Mouse (Mus musculus) midbrain, embryonic 13.5 days (tissue): Measurements from ENCODE around the gene Rhebl1. TPM values are rescaled to one million over a fixed set of nuclear protein-coding genes. Genes with fewer than 3 reads are reported as not detected.

Source experiments
- ATAC-seq: fragments of 200-750 bp; cut with Nextera tagmentation; 2 replicates; pipeline ENCODE4 v1.8.0; 2017; ENCODE audit warnings: mild to moderate bottlenecking, moderate TSS enrichment, moderate library complexity
- H3K27ac ChIP-seq: fragments of 300-500 bp; sonication (generic); 2 replicates; pipeline ENCODE4 v1.5.1; 2015; ENCODE audit warnings: inconsistent platforms, mild to moderate bottlenecking, moderate library complexity
- H3K27me3 ChIP-seq: fragments of 300-500 bp; sonication (generic); 2 replicates; pipeline ENCODE4 v1.6.1; 2015; ENCODE audit warnings: mild to moderate bottlenecking, inconsistent platforms
- H3K36me3 ChIP-seq: fragments of 300-500 bp; sonication (generic); 2 replicates; pipeline ENCODE4 v1.6.1; 2015; ENCODE audit warnings: mild to moderate bottlenecking, inconsistent platforms
- H3K4me1 ChIP-seq: fragments of 300-500 bp; sonication (generic); replicated peaks from 2 replicates; pipeline ENCODE4 v1.6.1; 2015; ENCODE audit warnings: inconsistent platforms
- H3K4me2 ChIP-seq: fragments of 300-500 bp; sonication (generic); replicated peaks from 2 replicates; pipeline ENCODE4 v1.6.1; 2015; ENCODE audit warnings: moderate library complexity, mild to moderate bottlenecking, inconsistent platforms
- H3K4me3 ChIP-seq: fragments of 300-500 bp; sonication (generic); replicated peaks from 2 replicates; pipeline ENCODE4 v1.5.1; 2015; ENCODE audit warnings: mild to moderate bottlenecking, inconsistent platforms
- H3K9ac ChIP-seq: fragments of 300-500 bp; sonication (generic); replicated peaks from 2 replicates; pipeline ENCODE4 v1.6.1; 2015; ENCODE audit warnings: mild to moderate bottlenecking, inconsistent platforms
- H3K9me3 ChIP-seq: fragments of 300-500 bp; sonication (generic); 2 replicates; pipeline ENCODE4 v1.6.1; 2016; ENCODE audit warnings: mild to moderate bottlenecking, inconsistent platforms
- WGBS: fragments of 180-500 bp; shearing (Covaris S2); methylation state at CpG from one replicate; pipeline ENCODE4 v1.1.7; 2015; 5-methylcytosine and 5-hydroxymethylcytosine counted together
- polyA plus RNA-seq: library from polyadenylated mRNA; unstranded; fragments of >200 nt; fragmentation: Nextera tagmentation; extraction: Ambion mirVana; gene quantifications from 2 replicates; pipeline ENCODE4 v1.2.1, GENCODE M21; 2015

Gene Rhebl1
- polyA plus RNA-seq, 1 experiment from 2014 or later: 33.9 TPM

DNA sequence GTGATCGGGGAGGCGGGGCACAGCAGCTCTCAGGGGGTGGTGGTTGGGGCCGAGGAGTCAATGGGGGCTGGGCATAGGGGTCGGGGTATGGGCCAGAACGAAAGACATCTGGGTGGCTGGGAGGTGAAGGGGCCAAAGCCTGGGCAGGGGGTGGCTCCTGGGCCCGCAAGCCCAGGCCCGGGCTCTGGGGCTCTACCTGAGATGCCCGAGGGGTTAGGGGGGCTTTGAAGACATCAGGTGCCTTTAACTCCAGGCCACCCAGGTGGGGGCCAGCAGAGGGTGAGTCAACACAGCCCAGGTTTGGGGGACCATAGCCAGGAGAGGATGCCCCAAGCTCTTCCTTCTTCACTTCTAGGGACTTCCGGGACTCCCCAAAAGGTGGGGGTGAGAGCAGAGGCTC lies 41.6 kb downstream of the Rhebl1 start:
- Histone ChIP-seq H3K27me3 (no peaks in the 10 kb centered on the region), H3K4me1 (no peaks in the 10 kb centered on the region), H3K9me3 (no peaks in the 10 kb centered on the region), H3K9ac (no peak overlapping the region), H3K36me3 (peaks cover 100% of the 10 kb centered on the region), H3K27ac (no peak overlapping the region), H3K4me2 (no peak overlapping the region), H3K4me3 (no peak overlapping the region)
- 91% methylated on average over 9 of the region's 9 CpGs for WGBS
- ATAC-seq: peak; percentile 60; the same call in 1 of the 2 replicates

GRCm38 (mm10) chr15:98852071-98852470 lies 42.3 kb downstream of the Rhebl1 start:
- Histone ChIP-seq H3K4me3 (no peak overlapping the region), H3K27me3 (no peaks in the 10 kb centered on the region), H3K36me3 (peaks cover 100% of the 10 kb centered on the region), H3K27ac (no peak overlapping the region), H3K9me3 (no peaks in the 10 kb centered on the region), H3K4me2 (no peak overlapping the region), H3K4me1 (no peaks in the 10 kb centered on the region), H3K9ac (no peak overlapping the region)
- WGBS: 97% methylated on average over 9 of the region's 9 CpGs
- ATAC-seq: 0 out of 2 replicates have a peak, but pooled peaks have one; percentile 25

GRCm38 (mm10) chr15:98851229-98851818 lies 43.0 kb downstream of the Rhebl1 start:
- H3K27ac ChIP-seq: no peak overlapping the region
- no peak overlapping the region for H3K4me2 ChIP-seq
- no peaks in the 10 kb centered on the region for H3K4me1 ChIP-seq
- H3K4me3 ChIP-seq: no peak overlapping the region
- WGBS: 92% methylated on average over 21 of the region's 21 CpGs
- H3K9me3 ChIP-seq: no peaks in the 10 kb centered on the region
- no peaks in the 10 kb centered on the region for H3K27me3 ChIP-seq
- ATAC-seq: no peak
- H3K36me3 ChIP-seq: peaks cover 100% of the 10 kb centered on the region
- H3K9ac ChIP-seq: no peak overlapping the region

DNA sequence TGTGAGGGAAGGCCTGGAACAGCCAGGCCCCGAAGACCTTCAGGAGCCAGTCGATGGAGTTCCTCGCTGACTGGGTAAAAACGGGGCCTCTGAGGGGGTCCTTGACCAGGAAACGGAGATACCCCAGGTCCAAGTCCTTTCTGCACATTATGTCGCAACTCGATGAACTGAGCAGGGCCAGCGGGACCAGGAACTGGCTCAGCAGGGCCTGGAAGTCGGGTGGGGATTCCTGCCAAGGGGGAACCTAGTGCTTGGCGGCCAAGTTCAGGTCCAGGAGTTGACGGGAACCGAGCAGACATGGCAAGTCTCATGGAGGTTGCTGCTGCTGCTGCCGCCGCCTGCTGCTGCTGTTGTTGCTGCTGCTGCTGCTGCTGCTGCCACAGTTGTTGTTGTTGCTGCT lies 43.7 kb downstream of the Rhebl1 start:
- Histone ChIP-seq H3K27ac (no peak overlapping the region), H3K4me2 (no peak overlapping the region), H3K27me3 (no peaks in the 10 kb centered on the region), H3K4me3 (no peak overlapping the region), H3K4me1 (no peaks in the 10 kb centered on the region), H3K9ac (no peak overlapping the region), H3K36me3 (peaks cover 100% of the 10 kb centered on the region), H3K9me3 (no peaks in the 10 kb centered on the region)
- 93% methylated on average over 14 of the region's 14 CpGs for WGBS
- no peak for ATAC-seq

GRCm38 (mm10) chr15:98849956-98850600 lies 44.3 kb downstream of the Rhebl1 start:
- H3K9me3 ChIP-seq: no peaks in the 10 kb centered on the region
- H3K27me3 ChIP-seq: no peaks in the 10 kb centered on the region
- H3K36me3 ChIP-seq: peaks cover 100% of the 10 kb centered on the region
- H3K9ac ChIP-seq: 0 out of 2 replicates have a peak overlapping the region, but pooled peaks have one; percentile 20
- WGBS: 94% methylated on average over 16 of the region's 16 CpGs
- no peak overlapping the region for H3K4me3 ChIP-seq
- H3K4me2 ChIP-seq: no peak overlapping the region
- no peaks in the 10 kb centered on the region for H3K4me1 ChIP-seq
- H3K27ac ChIP-seq: no peak overlapping the region
- no peak for ATAC-seq

GRCm38 (mm10) chr15:98849165-98849564 lies 45.2 kb downstream of the Rhebl1 start:
- Histone ChIP-seq H3K4me3 (no peak overlapping the region), H3K4me2 (no peak overlapping the region), H3K9me3 (no peaks in the 10 kb centered on the region), H3K9ac (no peak overlapping the region), H3K36me3 (peaks cover 100% of the 10 kb centered on the region), H3K27me3 (no peaks in the 10 kb centered on the region), H3K4me1 (no peaks in the 10 kb centered on the region), H3K27ac (no peak overlapping the region)
- ATAC-seq: no peak
- WGBS: 97% methylated on average over 11 of the region's 11 CpGs

GRCm38 (mm10) chr15:98846140-98846539 lies 48.2 kb downstream of the Rhebl1 start:
- WGBS: 89% methylated on average over 8 of the region's 8 CpGs
- H3K4me1 ChIP-seq: no peaks in the 10 kb centered on the region
- no peak overlapping the region for H3K27ac ChIP-seq
- peaks cover 100% of the 10 kb centered on the region for H3K36me3 ChIP-seq
- H3K4me3 ChIP-seq: no peak overlapping the region
- ATAC-seq: no peak
- H3K9ac ChIP-seq: no peak overlapping the region
- H3K9me3 ChIP-seq: no peaks in the 10 kb centered on the region
- no peaks in the 10 kb centered on the region for H3K27me3 ChIP-seq
- no peak overlapping the region for H3K4me2 ChIP-seq

- Histone ChIP-seq H3K36me3 (peaks cover 100% of the 10 kb centered on the region), H3K27me3 (no peaks in the 10 kb centered on the region), H3K27ac (no peak overlapping the region), H3K4me1 (no peaks in the 10 kb centered on the region), H3K4me3 (no peak overlapping the region), H3K9me3 (no peaks in the 10 kb centered on the region), H3K4me2 (no peak overlapping the region), H3K9ac (no peak overlapping the region)
- no peak for ATAC-seq
- 100% methylated on average over 2 of the region's 2 CpGs for WGBS
Measured at GRCm38 (mm10) chr15:98845149-98845548, 49.2 kb downstream of the Rhebl1 start.

DNA sequence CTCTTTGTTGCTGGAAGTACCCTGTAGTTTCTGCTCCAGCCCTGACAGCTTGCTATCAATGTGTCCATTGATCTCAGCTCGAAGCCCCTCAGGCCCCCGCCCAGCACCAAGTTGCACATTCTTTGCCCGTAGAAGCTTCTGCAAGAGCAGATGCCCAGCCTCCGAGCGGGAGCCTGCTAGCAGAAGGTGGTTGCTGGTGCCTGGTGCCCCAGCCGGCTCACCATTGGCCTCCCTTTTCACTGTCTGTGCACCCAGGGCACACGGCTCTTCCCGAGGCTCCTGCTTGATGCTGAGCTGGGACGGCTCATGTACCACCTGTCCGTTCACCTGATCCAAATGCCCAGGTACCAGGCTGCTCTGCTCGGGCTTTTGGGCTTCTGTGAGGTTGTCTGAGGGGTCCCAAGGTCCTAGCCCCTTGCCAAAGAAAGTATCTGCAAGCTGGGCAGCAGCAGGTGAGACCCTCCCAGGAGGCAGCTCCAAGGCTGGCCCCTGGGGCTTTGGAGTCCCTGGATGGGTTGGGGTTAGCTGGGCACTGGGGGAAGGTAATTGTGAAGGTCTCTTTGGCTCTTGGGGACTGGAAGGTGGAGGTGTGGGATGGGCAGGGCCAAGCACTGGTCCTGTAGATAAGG lies 50.6 kb downstream of the Rhebl1 start:
- 0 out of 2 replicates have a peak, but pooled peaks have one; percentile 20 for ATAC-seq

DNA sequence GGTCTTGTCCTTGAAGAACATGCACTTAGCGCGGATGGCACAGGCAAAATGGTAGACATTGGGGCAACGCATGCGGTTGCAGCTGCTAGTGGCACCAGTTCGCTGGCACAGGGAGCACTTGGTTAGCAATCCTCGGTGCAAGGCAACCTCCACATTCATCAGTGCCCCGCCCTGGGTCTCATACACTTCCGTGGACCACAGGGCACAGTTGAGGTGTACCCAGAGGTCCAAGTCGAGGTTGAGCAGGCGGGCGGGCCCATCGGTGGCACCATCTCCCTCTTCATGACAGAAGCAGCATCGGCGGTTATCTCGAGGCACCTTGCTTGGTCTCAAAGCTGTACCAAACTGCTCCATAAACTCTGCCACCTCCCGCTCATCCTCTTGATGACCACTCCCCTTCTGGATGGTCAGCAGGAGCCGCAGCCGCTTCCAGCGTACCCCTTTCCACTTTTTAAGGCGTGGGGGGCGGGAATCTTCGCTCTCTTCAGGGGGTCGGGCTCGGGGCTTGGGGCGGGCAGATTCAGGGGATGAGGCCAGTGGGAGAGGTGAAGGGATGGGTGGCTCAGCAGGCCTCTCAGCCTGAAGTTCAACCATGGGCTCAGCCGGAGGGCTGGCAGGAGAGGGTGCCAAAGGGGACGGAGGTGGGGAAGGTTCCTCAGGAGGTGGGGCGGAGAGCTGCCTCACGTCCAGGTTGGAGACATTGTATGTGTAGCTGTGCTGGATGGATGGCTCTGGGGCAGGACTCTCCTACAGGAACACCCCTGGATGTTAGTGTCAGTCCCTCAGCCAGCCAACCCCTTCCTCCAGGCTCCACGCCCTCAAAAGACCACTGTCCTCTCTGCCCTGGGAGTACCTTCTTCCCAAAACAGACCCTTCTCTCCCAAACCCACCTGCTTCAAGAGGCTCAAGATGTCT lies 54.4 kb downstream of the Rhebl1 start:
- ATAC-seq: no peak
- Histone ChIP-seq H3K9ac (no peak overlapping the region), H3K27me3 (no peaks in the 10 kb centered on the region), H3K27ac (no peak overlapping the region), H3K4me2 (no peak overlapping the region), H3K4me3 (no peak overlapping the region), H3K36me3 (peaks cover 100% of the 10 kb centered on the region), H3K9me3 (no peaks in the 10 kb centered on the region), H3K4me1 (no peaks in the 10 kb centered on the region)
- WGBS: 94% methylated on average over 30 of the region's 30 CpGs

More for the DNA sequence above, 50.6 kb downstream of the Rhebl1 start:
- H3K27me3 ChIP-seq: no peaks in the 10 kb centered on the region
- 95% methylated on average over 11 of the region's 11 CpGs for WGBS
- H3K27ac ChIP-seq: no peak overlapping the region
- no peak overlapping the region for H3K9ac ChIP-seq
- no peaks in the 10 kb centered on the region for H3K4me1 ChIP-seq
- peaks cover 100% of the 10 kb centered on the region for H3K36me3 ChIP-seq
- H3K4me2 ChIP-seq: no peak overlapping the region
- H3K9me3 ChIP-seq: no peaks in the 10 kb centered on the region
- no peak overlapping the region for H3K4me3 ChIP-seq

DNA sequence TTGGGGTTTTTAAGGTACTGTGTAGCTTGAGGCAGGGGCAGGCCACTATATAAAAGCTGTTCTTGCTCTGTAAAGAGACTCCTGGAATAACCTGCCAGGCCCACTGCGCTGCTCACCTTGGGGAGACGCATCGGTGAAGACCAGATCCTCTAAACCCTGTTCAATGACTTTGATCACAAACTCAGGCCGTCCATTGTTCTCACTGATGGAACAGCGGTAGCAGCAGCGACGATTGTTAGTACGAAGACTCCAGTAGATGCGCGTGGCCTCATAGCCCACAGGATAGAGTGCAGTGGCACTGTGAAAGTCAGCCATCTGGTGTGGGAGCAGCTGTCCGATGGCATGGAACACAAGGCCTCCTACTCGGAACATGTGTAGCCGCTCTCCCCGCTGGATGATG lies 55.2 kb downstream of the Rhebl1 start:
- 94% methylated on average over 14 of the region's 14 CpGs for WGBS
- Histone ChIP-seq H3K4me3 (no peak overlapping the region), H3K27me3 (no peaks in the 10 kb centered on the region), H3K9me3 (no peaks in the 10 kb centered on the region), H3K36me3 (peaks cover 100% of the 10 kb centered on the region), H3K27ac (no peak overlapping the region), H3K4me1 (no peaks in the 10 kb centered on the region), H3K9ac (no peak overlapping the region), H3K4me2 (no peak overlapping the region)
- ATAC-seq: no peak

DNA sequence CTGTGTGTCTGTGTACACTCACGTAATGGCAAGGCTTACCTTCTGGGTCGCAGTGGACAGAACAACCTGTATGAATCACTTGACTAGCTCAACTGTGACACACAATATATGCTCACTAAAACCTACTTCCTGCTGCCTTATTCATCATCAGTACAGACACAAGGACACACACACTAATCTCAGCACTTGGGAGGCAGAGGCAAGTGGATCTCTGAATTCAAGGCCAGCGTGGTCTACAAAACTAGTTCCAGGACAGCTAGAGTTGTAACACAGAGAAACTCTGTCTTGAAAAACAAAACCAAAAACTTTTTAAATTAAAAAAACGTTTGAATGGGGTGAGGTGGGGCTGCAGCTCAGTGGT lies 56.6 kb downstream of the Rhebl1 start:
- 78% methylated on average over 4 of the region's 4 CpGs for WGBS
- no peak overlapping the region for H3K4me3 ChIP-seq
- no peak overlapping the region for H3K27ac ChIP-seq
- no peaks in the 10 kb centered on the region for H3K27me3 ChIP-seq
- H3K9ac ChIP-seq: no peak overlapping the region
- H3K4me2 ChIP-seq: no peak overlapping the region
- H3K9me3 ChIP-seq: no peaks in the 10 kb centered on the region
- no peak for ATAC-seq
- peaks cover 97% of the 10 kb centered on the region for H3K36me3 ChIP-seq
- no peaks in the 10 kb centered on the region for H3K4me1 ChIP-seq
